Mouse (Mus musculus) heart, embryonic 12.5 days (tissue): ENCODE results near the gene Itgb6. TPM values are rescaled to one million over a fixed set of nuclear protein-coding genes. Genes with fewer than 3 reads are reported as not detected.
A peak's percentile ranks its signal among the peaks of the same experiment; 100 is the strongest.

Experiments used
- ATAC-seq: fragments of 200-750 bp; cut with Nextera tagmentation; 2 replicates; pipeline ENCODE4 v1.8.0; 2017; ENCODE audit warnings: moderate TSS enrichment, moderate library complexity; ENCODE audit not compliant: insufficient number of reproducible peaks, low FRiP score
- H3K27ac ChIP-seq: fragments of 300-500 bp; sonication (generic); 2 replicates; pipeline ENCODE4 v1.5.1; 2016; ENCODE audit warnings: mild to moderate bottlenecking, moderate library complexity; ENCODE audit not compliant: poor library complexity, severe bottlenecking
- H3K27me3 ChIP-seq: fragments of 300-500 bp; sonication (generic); replicated peaks from 2 replicates; pipeline ENCODE4 v1.6.1; 2016; ENCODE audit warnings: mild to moderate bottlenecking, moderate library complexity
- H3K36me3 ChIP-seq: fragments of 300-500 bp; sonication (generic); 2 replicates; pipeline ENCODE4 v1.6.1; 2016; ENCODE audit warnings: mild to moderate bottlenecking, moderate library complexity
- H3K4me1 ChIP-seq: fragments of 300-500 bp; sonication (generic); replicated peaks from 2 replicates; pipeline ENCODE4 v1.6.1; 2016; ENCODE audit warnings: mild to moderate bottlenecking
- H3K4me2 ChIP-seq: fragments of 300-500 bp; sonication (generic); 2 replicates; pipeline ENCODE4 v1.6.1; 2016; ENCODE audit warnings: mild to moderate bottlenecking, moderate library complexity
- H3K4me3 ChIP-seq: fragments of 300-500 bp; sonication (generic); 2 replicates; pipeline ENCODE4 v1.5.1; 2016; ENCODE audit warnings: mild to moderate bottlenecking
- H3K9ac ChIP-seq: fragments of 300-500 bp; sonication (generic); 2 replicates; pipeline ENCODE4 v1.6.1; 2016; ENCODE audit warnings: mild to moderate bottlenecking, moderate library complexity
- H3K9me3 ChIP-seq: fragments of 300-500 bp; sonication (generic); replicated peaks from 2 replicates; pipeline ENCODE4 v1.6.1; 2016; ENCODE audit warnings: mild to moderate bottlenecking, moderate library complexity
- WGBS: fragments of 180-500 bp; shearing (Covaris S2); methylation state at CpG from one replicate; pipeline ENCODE4 v1.1.7; 2016; 5-methylcytosine and 5-hydroxymethylcytosine counted together
- polyA plus RNA-seq: library from polyadenylated mRNA; unstranded; fragments of >200 nt; fragmentation: Nextera tagmentation; extraction: Ambion mirVana; gene quantifications from 2 replicates; pipeline ENCODE4 v1.2.1, GENCODE M21; 2016

Itgb6 gene
- polyA plus RNA-seq, 1 experiment from 2014 or later: 0.14 TPM

DNA sequence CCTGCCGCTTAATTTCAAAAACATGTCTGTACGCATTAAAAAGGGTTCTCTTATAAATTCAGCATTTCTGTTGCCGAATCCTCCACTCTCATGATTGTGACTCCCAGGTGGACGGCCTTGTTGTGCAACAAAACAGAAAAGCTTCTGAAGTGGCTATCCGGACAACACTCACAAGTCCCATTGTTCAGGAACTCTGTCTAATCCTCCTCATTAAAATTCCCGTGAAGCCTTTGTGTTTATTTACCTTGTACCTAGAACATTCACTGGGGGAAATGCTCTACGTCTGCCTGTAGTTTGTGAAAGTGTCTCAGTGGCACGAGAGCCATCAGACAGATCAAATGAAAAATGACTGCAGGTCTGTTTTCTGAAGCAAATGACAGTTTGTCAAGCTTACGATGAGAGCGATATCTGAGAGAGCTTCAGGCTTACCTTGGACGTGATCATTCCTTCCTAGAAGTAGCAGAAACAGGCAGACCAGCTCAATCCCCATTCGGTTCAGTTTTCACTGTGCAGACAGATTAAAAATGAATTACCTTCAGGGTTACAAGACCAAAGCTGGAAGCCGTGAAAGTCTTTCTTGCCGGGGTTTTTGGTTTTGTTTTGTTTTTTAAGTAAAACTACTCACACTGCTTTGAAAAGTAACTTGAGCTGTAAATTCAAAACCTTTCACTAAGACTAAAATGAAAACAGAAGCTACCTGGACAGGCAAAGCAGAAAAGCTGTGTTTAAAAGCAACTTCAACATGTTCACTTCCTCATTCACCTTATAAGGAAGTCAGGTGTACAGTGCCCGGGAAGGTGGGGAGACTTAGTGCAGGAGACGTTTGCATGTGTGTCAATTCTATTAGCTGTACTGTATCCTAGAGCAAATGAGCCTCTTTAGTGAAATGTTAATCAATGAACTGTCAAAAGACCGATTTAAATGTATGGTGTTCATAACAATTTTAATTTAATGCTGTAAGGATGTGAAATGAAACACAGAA lies 49.2 kb downstream of the Itgb6 start:
- Histone ChIP-seq H3K36me3 (no peaks in the 10 kb centered on the region), H3K4me2 (no peak overlapping the region), H3K27me3 (no peaks in the 10 kb centered on the region), H3K9ac (no peak overlapping the region), H3K27ac (no peak overlapping the region), H3K9me3 (no peaks in the 10 kb centered on the region), H3K4me3 (no peak overlapping the region), H3K4me1 (peaks cover 12% of the 10 kb centered on the region)
- no peak for ATAC-seq
- WGBS: 63% methylated on average over 17 of the region's 17 CpGs

DNA sequence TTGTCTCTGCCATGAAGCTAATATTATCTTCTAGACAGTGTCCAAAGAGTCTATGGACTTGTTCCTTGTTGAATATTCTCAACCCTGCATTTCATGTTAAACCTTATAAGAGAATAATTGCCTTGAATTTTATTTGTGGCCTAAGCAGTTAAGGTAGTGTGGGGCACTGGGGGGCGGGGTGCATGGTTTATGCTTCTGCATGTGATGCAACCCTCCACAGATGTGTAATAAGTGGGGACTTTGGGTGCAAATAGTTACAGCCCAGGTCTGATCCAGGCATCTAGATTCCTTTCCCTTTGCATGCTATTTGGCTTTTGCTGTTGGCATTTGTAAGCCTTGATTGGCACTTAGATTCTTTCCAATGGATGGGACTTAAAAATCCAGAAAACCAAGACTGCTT lies 51.2 kb downstream of the Itgb6 start:
- ATAC-seq: no peak
- WGBS: 81% methylated on average over 1 of the region's 1 CpGs
- Histone ChIP-seq H3K4me2 (no peak overlapping the region), H3K36me3 (no peaks in the 10 kb centered on the region), H3K9me3 (no peaks in the 10 kb centered on the region), H3K27ac (no peak overlapping the region), H3K27me3 (no peaks in the 10 kb centered on the region), H3K4me3 (no peak overlapping the region), H3K4me1 (no peaks in the 10 kb centered on the region), H3K9ac (no peak overlapping the region)

DNA sequence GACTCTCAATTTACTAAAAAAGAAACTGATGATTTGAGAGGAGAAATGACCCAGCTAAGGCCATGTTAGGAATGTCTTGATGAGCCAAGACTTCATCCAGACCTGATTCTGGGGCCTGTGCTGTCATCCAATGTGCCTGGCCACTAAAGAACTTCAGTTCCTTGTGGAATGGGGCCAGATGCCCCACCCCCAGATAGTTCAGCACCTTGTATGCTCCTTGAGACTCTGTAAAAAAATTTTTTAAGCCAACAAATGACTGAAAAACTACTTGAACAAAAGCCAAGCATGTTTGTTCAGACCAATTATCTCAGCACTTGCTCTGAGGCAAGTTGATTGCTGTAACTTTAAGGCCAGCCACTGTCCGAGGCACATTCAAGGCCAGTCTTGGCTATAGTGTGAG lies 59.4 kb downstream of the Itgb6 start:
- no peak for ATAC-seq
- WGBS: 70% methylated on average over 1 of the region's 1 CpGs
- Histone ChIP-seq H3K4me2 (no peak overlapping the region), H3K4me1 (peaks cover 3% of the 10 kb centered on the region; the same call in 1 of the 2 replicates), H3K9ac (no peak overlapping the region), H3K27ac (no peak overlapping the region), H3K9me3 (no peaks in the 10 kb centered on the region), H3K27me3 (no peaks in the 10 kb centered on the region), H3K4me3 (no peak overlapping the region), H3K36me3 (no peaks in the 10 kb centered on the region)

DNA sequence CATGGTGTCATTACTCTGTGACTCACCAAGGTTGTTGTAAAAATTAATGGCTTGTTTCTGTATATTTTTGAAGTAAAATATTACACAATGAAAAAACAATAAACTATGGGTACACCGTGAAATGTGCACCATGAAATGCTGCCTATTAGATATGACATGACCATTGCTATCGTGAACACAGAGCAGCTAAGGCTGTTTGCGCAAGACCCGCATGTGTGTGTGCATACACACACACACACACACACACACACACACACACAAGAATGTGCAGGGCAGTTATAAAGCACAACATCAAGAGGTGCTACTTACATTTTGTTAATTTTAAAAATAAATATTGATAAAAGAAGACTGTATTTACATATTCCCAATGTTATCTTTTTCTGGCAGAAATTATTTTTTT lies 62.5 kb downstream of the Itgb6 start:
- H3K4me3 ChIP-seq: no peak overlapping the region
- no peak overlapping the region for H3K4me2 ChIP-seq
- no peak overlapping the region for H3K9ac ChIP-seq
- H3K9me3 ChIP-seq: no peaks in the 10 kb centered on the region
- peaks cover 3% of the 10 kb centered on the region; the same call in 1 of the 2 replicates for H3K4me1 ChIP-seq
- no peaks in the 10 kb centered on the region for H3K27me3 ChIP-seq
- no peaks in the 10 kb centered on the region for H3K36me3 ChIP-seq
- ATAC-seq: no peak
- H3K27ac ChIP-seq: no peak overlapping the region
- 90% methylated on average over 4 of the region's 4 CpGs for WGBS

DNA sequence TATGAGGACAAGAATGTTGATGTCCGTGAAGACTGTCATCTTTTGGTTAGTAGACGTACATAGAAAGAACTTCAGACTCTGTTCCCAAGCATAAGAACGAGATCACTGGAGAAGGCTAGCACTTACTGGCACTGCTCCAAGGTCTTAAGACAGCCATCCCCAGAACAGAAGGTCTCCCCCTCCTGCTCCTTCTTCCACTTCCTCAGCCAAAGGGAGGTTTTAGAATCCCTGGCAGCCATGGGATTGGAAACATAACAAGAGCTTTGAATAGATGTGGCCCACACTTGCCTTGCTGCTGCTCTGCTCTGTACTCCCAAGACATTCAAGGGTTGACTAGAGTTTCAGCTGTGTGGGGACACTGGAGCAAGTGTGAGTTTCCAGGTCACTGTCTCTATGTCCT lies 63.5 kb downstream of the Itgb6 start:
- Histone ChIP-seq H3K9ac (no peak overlapping the region), H3K4me1 (peaks cover 5% of the 10 kb centered on the region; the same call in 1 of the 2 replicates), H3K27ac (no peak overlapping the region), H3K4me3 (no peak overlapping the region), H3K27me3 (no peaks in the 10 kb centered on the region), H3K9me3 (no peaks in the 10 kb centered on the region), H3K36me3 (no peaks in the 10 kb centered on the region), H3K4me2 (no peak overlapping the region)
- WGBS: 68% methylated on average over 3 of the region's 3 CpGs
- no peak for ATAC-seq

DNA sequence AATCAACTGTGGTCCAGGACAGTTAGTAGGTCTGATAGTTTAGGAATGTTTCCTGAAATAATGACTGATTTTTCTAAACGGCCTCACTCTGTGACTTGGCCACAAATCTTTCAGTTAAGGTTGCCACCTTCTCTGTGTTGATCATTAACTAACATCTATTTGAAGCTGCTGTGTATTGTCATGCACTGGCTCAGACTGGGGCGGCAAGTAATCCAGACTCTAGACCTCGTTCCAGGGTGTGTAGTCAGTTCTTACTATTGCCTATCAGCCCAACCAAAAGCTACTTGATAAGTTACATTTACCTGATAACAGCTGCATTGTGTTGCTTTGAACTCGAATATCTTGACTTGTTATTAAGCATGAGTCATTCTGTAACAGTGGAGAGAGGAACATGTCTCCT lies 67.6 kb downstream of the Itgb6 start:
- H3K27me3 ChIP-seq: no peaks in the 10 kb centered on the region
- no peak overlapping the region for H3K9ac ChIP-seq
- H3K36me3 ChIP-seq: no peaks in the 10 kb centered on the region
- H3K27ac ChIP-seq: no peak overlapping the region
- 47% methylated on average over 4 of the region's 4 CpGs for WGBS
- no peak overlapping the region for H3K4me3 ChIP-seq
- H3K4me2 ChIP-seq: no peak overlapping the region
- H3K4me1 ChIP-seq: peaks cover 13% of the 10 kb centered on the region; the same call in 1 of the 2 replicates
- no peak for ATAC-seq
- H3K9me3 ChIP-seq: no peaks in the 10 kb centered on the region

DNA sequence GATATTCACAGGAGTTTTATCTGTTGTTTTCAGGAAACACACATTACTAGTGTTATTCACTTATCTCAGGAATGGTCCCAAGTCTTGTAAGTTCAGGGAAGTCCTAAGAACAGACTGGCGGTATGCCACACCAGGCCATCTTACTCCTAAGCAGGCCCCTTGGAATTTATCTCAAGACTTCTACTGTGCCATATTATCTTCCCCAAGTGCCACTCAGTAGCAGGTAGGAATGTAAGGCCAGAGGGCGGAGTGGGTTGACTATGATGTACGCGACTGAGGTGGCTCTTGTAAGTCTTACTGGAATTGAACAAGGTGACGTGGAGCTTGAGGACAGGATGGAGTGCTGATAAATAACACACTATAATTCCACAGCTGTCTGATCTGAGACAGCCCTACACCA lies 72.3 kb downstream of the Itgb6 start:
- ATAC-seq: no peak
- H3K9me3 ChIP-seq: no peaks in the 10 kb centered on the region

DNA sequence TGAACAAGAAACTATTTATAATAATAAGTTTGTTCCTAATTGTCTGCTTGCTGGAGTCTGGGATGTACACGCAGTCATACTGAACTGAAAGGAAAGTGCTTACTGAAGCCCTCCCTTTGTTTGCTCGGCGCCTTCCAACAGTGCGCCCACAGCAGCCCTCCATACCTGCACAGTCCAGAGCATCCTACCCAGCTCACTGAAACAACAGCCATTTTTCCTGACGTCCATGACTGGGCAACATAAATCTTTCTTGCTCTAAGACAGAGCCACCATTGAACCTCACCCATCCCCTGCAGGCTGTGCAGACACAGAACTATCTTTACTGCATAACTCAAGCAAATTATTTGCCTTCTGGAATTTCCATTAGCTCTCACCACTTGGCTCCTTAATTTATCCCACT lies 74.8 kb downstream of the Itgb6 start:
- no peaks in the 10 kb centered on the region for H3K36me3 ChIP-seq
- H3K9me3 ChIP-seq: no peaks in the 10 kb centered on the region
- no peak for ATAC-seq
- H3K27ac ChIP-seq: no peak overlapping the region
- H3K4me3 ChIP-seq: no peak overlapping the region
- 75% methylated on average over 5 of the region's 5 CpGs for WGBS
- H3K27me3 ChIP-seq: no peaks in the 10 kb centered on the region
- no peak overlapping the region for H3K9ac ChIP-seq
- H3K4me2 ChIP-seq: no peak overlapping the region
- peaks cover 8% of the 10 kb centered on the region; the same call in 1 of the 2 replicates for H3K4me1 ChIP-seq

More for the DNA sequence above, 72.3 kb downstream of the Itgb6 start:
- H3K4me1 ChIP-seq: peaks cover 10% of the 10 kb centered on the region; the same call in 1 of the 2 replicates
- no peaks in the 10 kb centered on the region for H3K27me3 ChIP-seq
- H3K4me2 ChIP-seq: no peak overlapping the region
- 66% methylated on average over 5 of the region's 5 CpGs for WGBS
- no peak overlapping the region for H3K9ac ChIP-seq
- no peak overlapping the region for H3K27ac ChIP-seq
- H3K4me3 ChIP-seq: no peak overlapping the region
- no peaks in the 10 kb centered on the region for H3K36me3 ChIP-seq

DNA sequence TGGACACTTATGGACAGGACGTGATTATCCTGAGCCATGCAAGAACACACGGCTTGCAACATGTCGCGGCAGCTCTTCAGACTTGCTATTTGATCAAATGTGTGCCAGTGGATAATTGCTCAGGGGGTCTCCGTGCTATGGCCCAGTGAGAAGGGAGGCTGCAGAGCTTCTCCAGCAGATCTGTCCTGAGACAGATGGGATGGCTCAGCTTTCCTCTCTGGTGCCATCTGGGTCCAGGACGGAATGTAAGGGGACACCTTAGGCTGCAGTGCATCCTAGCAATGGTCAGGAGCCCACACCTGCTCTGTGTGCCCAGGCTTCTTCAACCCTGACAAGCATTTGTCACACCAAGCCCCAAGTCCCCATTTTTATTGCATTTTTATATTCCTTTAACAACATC lies 75.9 kb downstream of the Itgb6 start:
- WGBS: 87% methylated on average over 6 of the region's 6 CpGs
- H3K27me3 ChIP-seq: no peaks in the 10 kb centered on the region
- ATAC-seq: no peak
- no peak overlapping the region for H3K27ac ChIP-seq
- H3K9me3 ChIP-seq: no peaks in the 10 kb centered on the region
- no peak overlapping the region for H3K4me3 ChIP-seq
- no peak overlapping the region for H3K9ac ChIP-seq
- no peaks in the 10 kb centered on the region for H3K36me3 ChIP-seq
- H3K4me2 ChIP-seq: no peak overlapping the region
- H3K4me1 ChIP-seq: peaks cover 4% of the 10 kb centered on the region; the same call in 1 of the 2 replicates

DNA sequence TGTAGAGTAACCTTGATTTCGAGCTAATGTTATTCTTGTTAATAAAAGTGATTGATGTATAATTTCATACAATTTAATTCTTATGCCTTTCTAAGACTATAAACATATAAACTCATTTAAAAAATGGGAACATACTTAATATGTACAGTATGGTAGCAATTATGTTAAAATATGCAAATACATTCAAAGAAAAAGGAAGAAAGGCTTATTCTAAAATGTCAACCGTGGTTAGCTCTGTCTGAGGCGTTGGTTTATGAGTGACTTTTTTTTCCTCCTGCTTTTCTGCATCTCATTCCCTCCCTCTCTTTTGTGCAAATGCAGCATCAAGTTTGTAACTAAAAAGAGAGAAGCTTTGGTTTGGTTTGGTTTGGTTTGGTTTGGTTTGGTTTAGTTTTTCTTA lies 79.0 kb downstream of the Itgb6 start:
- 90% methylated on average over 3 of the region's 3 CpGs for WGBS
- peaks cover 16% of the 10 kb centered on the region for H3K4me1 ChIP-seq
- ATAC-seq: no peak
- H3K4me2 ChIP-seq: no peak overlapping the region
- no peaks in the 10 kb centered on the region for H3K36me3 ChIP-seq
- H3K9me3 ChIP-seq: no peaks in the 10 kb centered on the region
- H3K4me3 ChIP-seq: no peak overlapping the region
- H3K27me3 ChIP-seq: no peaks in the 10 kb centered on the region
- H3K27ac ChIP-seq: no peak overlapping the region
- no peak overlapping the region for H3K9ac ChIP-seq

DNA sequence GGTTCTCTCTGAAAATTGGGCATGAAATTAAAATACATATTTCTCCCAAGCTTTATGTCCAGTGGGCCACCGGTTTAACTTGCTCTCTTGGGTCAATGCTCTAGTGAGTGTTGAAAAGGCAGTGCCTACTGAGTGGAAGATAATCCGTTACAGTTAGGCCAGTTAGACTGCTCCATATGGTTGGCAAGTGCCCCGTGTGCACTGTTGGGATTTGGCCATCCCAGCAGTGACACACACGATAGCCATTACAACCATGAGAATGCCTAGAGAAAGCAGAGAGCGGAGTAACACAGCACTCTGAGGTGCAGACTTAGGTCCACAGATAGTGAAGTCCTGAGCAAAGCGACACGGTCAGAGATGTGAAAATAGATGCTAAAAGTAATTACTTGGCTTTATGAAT lies 79.8 kb downstream of the Itgb6 start:
- WGBS: 88% methylated on average over 7 of the region's 7 CpGs
- no peak overlapping the region for H3K4me2 ChIP-seq
- H3K9ac ChIP-seq: no peak overlapping the region
- ATAC-seq: no peak
- H3K9me3 ChIP-seq: no peaks in the 10 kb centered on the region
- H3K4me1 ChIP-seq: peaks cover 19% of the 10 kb centered on the region
- H3K4me3 ChIP-seq: no peak overlapping the region
- no peaks in the 10 kb centered on the region for H3K36me3 ChIP-seq
- H3K27ac ChIP-seq: no peak overlapping the region
- H3K27me3 ChIP-seq: no peaks in the 10 kb centered on the region

DNA sequence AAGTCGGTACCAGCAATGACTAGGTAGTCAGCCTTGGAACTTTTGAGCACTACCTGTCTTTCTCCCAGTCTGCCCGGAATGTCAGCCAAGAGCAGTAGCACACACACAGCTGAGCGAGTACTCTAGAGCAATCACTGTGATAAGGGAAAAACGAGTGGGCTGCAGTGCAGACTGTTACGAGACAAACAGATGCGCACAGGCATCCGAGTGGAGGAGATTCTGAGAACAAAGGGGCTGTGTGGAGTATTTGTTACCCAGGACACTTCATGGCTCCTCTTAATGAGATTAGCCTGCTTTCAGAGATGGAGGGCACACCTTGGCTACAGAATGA lies 82.1 kb downstream of the Itgb6 start:
- H3K4me1 ChIP-seq: peaks cover 27% of the 10 kb centered on the region
- H3K4me3 ChIP-seq: no peak overlapping the region
- H3K4me2 ChIP-seq: peak overlapping the region; percentile 44
- H3K36me3 ChIP-seq: no peaks in the 10 kb centered on the region
- WGBS: 16% methylated on average over 7 of the region's 7 CpGs
- ATAC-seq: no peak
- no peaks in the 10 kb centered on the region for H3K27me3 ChIP-seq
- H3K9ac ChIP-seq: no peak overlapping the region
- H3K9me3 ChIP-seq: no peaks in the 10 kb centered on the region
- no peak overlapping the region for H3K27ac ChIP-seq
